Mouse (Mus musculus): ENCODE measurements around the gene Acvr1. TPM values are rescaled to one million over a fixed set of nuclear protein-coding genes. Genes with fewer than 3 reads are reported as not detected.

The Acvr1 gene
- total RNA-seq (2022): 10 to 100 TPM; 14.2 to 17.0 (median 15.0) TPM

GRCm38 (mm10) chr2:58567066-58567810, at the start of gene Acvr1, which contains the start of gene Upp2:
Gene Acvr1, minus strand, starts transcription at chr2:58567157.
Gene Upp2, plus strand, starts transcription at chr2:58567298.
- DNase-seq (ENCODE audit: low spot score): peak; percentile 91

GRCm38 (mm10) chr2:58615766-58616165, 48.8 kb upstream of the Acvr1 start:
- no peak for DNase-seq (ENCODE audit: low spot score)

GRCm38 (mm10) chr2:58614851-58615250, 47.9 kb upstream of the Acvr1 start:
- no peak for DNase-seq (ENCODE audit: low spot score)

DNA sequence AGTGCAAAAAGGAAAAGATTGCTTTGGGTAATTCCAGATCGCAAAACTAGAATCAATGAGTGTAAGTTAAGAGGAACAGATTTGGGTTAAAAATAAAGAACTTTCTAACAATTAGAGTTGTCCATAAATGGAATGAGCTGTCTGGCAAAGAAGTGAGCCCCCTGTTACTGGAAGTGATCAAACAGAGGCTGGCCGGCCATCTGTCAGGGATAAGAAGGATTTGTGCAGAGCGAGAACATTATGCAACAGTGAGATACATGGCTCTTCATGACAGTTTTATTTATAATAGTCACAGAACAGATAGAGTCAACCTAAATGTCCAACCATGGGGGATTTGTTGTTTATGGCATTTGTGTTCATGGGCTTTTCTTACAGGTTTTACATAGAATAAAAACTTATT, 46.8 kb upstream of the Acvr1 start:
- no peak for DNase-seq (ENCODE audit: low spot score)

GRCm38 (mm10) chr2:58604791-58605190, 37.8 kb upstream of the Acvr1 start:
- DNase-seq (ENCODE audit: low spot score): no peak

DNA sequence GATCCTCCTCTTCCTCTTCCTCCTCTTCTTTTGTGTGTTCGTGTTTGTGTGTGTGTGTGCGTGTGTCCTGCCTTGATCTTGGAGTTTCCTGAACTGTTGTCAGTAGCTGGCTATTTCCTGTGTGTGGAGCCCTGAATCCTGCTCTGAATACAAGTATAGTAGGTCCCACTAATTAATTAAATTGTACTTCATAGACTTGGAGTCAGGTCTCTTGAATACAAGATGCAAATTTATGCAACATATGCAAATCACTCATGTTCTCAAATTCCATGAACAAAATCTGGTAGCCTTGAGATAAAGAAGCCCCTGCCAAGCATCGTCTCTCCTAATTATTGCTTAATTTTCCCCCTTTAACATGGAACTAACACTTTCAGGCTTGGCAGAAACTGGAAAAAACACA, 36.4 kb upstream of the Acvr1 start:
- no peak for DNase-seq (ENCODE audit: low spot score)

GRCm38 (mm10) chr2:58601382-58601781, 34.4 kb upstream of the Acvr1 start:
- DNase-seq (ENCODE audit: low spot score): no peak

DNA sequence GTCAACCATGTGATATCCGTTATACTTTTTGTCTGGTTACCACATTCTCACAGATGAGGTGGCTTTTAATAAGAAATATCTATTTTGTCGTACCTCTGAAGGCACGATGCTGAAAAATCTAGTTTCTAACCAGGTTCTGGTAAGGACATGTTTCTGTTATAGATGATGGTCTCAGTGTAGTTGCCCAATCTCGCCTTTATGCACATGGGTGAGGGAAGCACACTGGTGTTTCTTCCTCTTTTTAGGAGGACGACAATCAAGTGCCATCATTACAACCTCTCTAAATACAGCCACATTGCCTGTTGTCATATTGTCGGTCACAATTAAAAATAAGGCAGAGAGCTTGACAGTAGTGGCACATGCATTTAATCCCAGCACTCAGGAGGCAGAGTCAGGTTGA, 32.7 kb upstream of the Acvr1 start:
- DNase-seq (ENCODE audit: low spot score): no peak

GRCm38 (mm10) chr2:58597556-58597955, 30.6 kb upstream of the Acvr1 start:
- DNase-seq (ENCODE audit: low spot score): no peak

DNA sequence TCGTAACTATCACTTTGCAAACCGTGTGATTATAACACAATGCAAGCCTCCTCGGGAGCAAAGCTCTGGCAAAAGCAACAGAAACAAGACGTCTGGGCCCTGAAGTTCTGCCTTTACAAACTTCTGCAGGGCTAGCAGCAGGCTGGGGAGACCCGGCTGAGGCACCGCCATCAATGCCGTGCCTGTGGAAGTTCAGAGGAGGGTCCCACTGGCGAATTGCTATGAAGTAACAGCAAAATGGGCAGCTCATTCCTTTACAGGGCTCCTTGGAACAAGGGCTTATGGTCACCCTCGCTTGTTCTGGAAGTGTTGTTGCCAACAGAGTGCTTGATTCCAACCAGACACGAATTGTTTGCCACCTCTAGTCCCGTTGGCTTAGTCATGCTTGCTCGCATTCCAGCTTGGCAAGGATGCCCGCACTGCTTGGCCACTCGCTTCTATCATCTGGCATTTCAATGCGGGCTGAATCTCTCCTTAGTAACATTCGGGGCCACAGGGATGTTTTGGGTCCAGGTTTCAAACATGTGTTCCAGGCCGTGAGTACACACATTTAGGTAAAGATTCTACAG, 29.9 kb upstream of the Acvr1 start:
- DNase-seq (ENCODE audit: low spot score): peak; percentile 24

GRCm38 (mm10) chr2:58595350-58595749, 28.4 kb upstream of the Acvr1 start:
- peak; percentile 6 for DNase-seq (ENCODE audit: low spot score)

- DNase-seq (ENCODE audit: low spot score): no peak
These were observed 23.1 kb upstream of the Acvr1 start for GRCm38 (mm10) chr2:58590055-58590454.

- no peak for DNase-seq (ENCODE audit: low spot score)
These were observed 22.7 kb upstream of the Acvr1 start for GRCm38 (mm10) chr2:58589637-58590036.

- no peak for DNase-seq (ENCODE audit: low spot score)
These were observed 19.4 kb upstream of the Acvr1 start for GRCm38 (mm10) chr2:58586311-58586710.

GRCm38 (mm10) chr2:58574167-58574566, 7.2 kb upstream of the Acvr1 start:
- DNase-seq (ENCODE audit: low spot score): no peak

DNA sequence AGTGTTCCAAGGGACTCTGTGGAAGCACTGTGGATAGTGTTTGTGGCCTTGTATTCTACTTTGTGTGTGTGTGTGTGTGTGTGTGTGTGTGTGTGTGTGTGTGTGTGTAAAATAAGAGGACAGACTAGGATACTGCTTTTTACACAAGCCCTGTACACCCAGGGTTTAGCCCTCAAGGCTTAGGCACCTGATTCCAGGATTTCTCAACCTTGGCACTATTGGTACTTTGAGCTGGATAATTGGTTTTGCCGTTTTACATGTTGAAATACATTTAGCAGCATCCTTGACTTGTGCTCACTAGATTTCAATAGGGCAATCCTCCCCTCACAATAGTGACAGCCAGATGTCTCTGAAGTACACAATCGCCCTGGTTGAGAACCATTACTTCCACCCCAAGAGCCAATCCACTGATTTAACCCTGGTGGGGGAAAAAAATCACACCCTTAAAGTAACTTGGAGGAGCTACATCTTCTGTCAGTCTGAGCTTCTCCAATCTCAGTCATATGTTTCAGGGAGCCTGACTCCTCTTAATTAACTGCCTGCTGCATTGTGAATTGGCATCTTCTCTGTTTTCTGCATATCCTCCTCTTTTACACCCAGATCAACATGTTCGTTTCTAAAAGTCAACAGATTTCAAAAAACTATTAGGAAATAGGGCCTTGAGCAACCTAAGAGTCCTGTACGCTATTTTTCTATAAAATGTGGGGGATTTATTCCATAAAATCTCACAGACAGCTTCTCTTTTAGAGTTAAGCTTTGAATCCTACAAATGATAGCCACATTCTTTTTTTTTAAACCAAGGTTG, 2.1 kb upstream of the Acvr1 start:
- no peak for DNase-seq (ENCODE audit: low spot score)

DNA sequence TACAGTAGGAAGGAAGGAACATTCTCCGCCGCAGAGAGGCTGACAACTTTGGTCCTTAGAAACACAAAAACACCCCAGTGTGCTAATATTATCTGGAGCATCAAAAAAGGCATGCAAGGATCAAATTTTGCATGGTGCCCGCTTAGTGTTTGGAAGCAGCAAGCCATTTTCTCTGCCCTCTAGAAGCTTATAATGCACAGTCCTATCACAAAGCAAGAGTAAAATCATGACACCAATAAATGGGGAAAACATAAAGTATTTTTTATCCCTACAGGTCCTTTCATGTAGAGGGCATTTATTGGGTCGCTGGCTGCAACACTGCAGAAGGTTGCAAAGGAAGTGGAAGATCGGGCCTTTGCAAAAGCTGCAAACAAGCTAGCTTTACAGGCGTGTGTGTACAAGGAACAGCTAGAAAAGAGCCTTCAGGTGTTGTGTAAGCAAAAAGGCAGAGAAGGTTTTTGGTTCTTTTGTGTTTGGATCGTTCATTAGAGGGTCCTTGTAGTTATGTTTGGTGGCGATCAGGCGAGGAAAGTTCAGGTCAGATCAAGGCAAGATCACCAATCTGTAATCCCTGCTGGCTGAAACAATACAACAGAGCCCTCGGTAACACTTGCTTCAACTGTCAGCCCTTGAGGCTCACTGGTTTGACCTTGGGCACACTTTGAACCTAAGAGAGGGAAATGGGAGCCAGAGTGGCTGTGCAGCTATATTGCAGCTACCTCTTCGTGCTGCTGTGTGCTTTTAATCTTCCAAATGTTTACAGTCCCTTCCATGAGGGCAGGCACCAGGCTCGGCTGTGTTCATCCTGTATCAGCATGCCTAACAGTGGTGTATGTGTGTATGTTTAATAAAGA, 1.1 kb upstream of the Acvr1 start:
- DNase-seq (ENCODE audit: low spot score): no peak

GRCm38 (mm10) chr2:58566410-58567065, 419 bp downstream of the Acvr1 start:
- peak; percentile 40 for DNase-seq (ENCODE audit: low spot score)

- no peak for DNase-seq (ENCODE audit: low spot score)
These were observed 928 bp downstream of the Acvr1 start for GRCm38 (mm10) chr2:58566049-58566409.

- DNase-seq (ENCODE audit: low spot score): peak; percentile 40
These were observed 1.7 kb downstream of the Acvr1 start for GRCm38 (mm10) chr2:58565267-58565666.

DNA sequence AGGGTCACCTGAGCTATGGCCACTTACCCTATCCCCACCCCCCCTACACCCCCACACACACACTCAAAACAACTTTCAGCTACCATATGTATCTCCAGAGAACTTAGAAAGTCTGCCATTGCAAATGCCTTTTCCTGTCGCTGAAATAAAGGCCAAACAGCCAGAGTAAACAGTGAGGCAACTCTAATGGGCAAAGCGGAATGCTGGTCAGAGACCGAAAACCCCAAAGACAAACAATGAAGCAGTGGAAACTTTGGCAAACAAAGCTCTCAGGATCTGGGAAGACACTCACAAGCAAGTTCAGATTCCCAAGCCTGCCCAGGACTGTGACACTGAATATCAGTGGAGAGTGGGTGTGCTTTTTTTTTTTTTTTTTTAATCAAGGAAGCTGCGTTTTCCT, 4.8 kb downstream of the Acvr1 start:
- DNase-seq (ENCODE audit: low spot score): no peak
